In genomic region chr17:78246634-78247383, GRCm38 (mm10) we compare ENCODE assay signal across 8 mouse cellular contexts. TPM values are rescaled to one million over a fixed set of nuclear protein-coding genes. Genes with fewer than 3 reads are reported as not detected.
A peak's percentile ranks its signal among the peaks of the same experiment; 100 is the strongest.
DNase-seq lines count a peak whose midpoint lies in the region; ATAC-seq and TF ChIP-seq lines count a peak whose summit lies in the region.

No protein-coding gene starts in this region.

- intact Hi-C loops in gastrocnemius, adult 2 months (cut with DNase I), result loop anchor here (5.0 kb wide), 1 partner anchor 35 kb away; no protein-coding TSS in a partner anchor

- peak; percentile 34; the same call in 1 of the 2 replicates for ATAC-seq in stomach, embryonic 14.5 days (ENCODE audit: insufficient number of reproducible peaks, insufficient read depth, low FRiP score, low read depth)
- ATAC-seq in stomach, postnatal 0 days (ENCODE audit: low FRiP score, low TSS enrichment), result no peak
- ATAC-seq in liver, embryonic 16.5 days (ENCODE audit: low read depth), result peak; percentile 38

- H3K9ac ChIP-seq in stomach, embryonic 14.5 days (replicated peaks; ENCODE audit: low read depth, low read length), result no peak overlapping the region
- no peak overlapping the region for H3K9ac ChIP-seq in stomach, postnatal 0 days (ENCODE audit: low read length)
- H3K9ac ChIP-seq in liver, embryonic 16.5 days (ENCODE audit: low read depth, low read length), result no peak overlapping the region

- no peaks in the 10 kb centered on the region for H3K9me3 ChIP-seq in stomach, embryonic 14.5 days (ENCODE audit: control insufficient read depth, low read depth, low read length)
- no peaks in the 10 kb centered on the region for H3K9me3 ChIP-seq in stomach, postnatal 0 days (ENCODE audit: control insufficient read depth, low read length)
- H3K9me3 ChIP-seq in liver, embryonic 16.5 days (replicated peaks; ENCODE audit: control insufficient read depth, low read length), result no peaks in the 10 kb centered on the region

- peak overlapping the region; percentile 74 for H3K27ac ChIP-seq in gastrocnemius, adult 2 months
- 0 out of 2 replicates have a peak overlapping the region, but pooled peaks have one; percentile 6 for H3K27ac ChIP-seq in stomach, embryonic 14.5 days (ENCODE audit: low read length)
- H3K27ac ChIP-seq in stomach, postnatal 0 days (replicated peaks), result no peak overlapping the region
- H3K27ac ChIP-seq in liver, embryonic 16.5 days (ENCODE audit: low read length), result no peak overlapping the region

- peaks cover 19% of the 10 kb centered on the region; the same call in 1 of the 2 replicates for H3K4me1 ChIP-seq in stomach, embryonic 14.5 days (ENCODE audit: control insufficient read depth, insufficient read depth, low read length)
- no peaks in the 10 kb centered on the region for H3K4me1 ChIP-seq in stomach, postnatal 0 days (replicated peaks; ENCODE audit: control insufficient read depth, insufficient read depth)
- H3K4me1 ChIP-seq in liver, embryonic 16.5 days (ENCODE audit: control insufficient read depth, low read depth, low read length), result peaks cover 6% of the 10 kb centered on the region

- no peak for TF ChIP-seq EP300 in stomach, postnatal 0 days (optimal IDR thresholded peaks at IDR 0.05)

- no peak overlapping the region for H3K4me2 ChIP-seq in stomach, embryonic 14.5 days (replicated peaks; ENCODE audit: low read depth, low read length)
- H3K4me2 ChIP-seq in stomach, postnatal 0 days (replicated peaks; ENCODE audit: low read depth), result no peak overlapping the region
- no peak overlapping the region for H3K4me2 ChIP-seq in liver, embryonic 16.5 days (ENCODE audit: low read depth, low read length)

- H3K4me3 ChIP-seq in gastrocnemius, adult 2 months, result no peak overlapping the region; the same call in 1 of the 2 replicates
- H3K4me3 ChIP-seq in stomach, embryonic 14.5 days (ENCODE audit: low read depth, low read length), result no peak overlapping the region
- no peak overlapping the region for H3K4me3 ChIP-seq in stomach, postnatal 0 days (ENCODE audit: low read depth, low read length)
- H3K4me3 ChIP-seq in liver, embryonic 16.5 days (ENCODE audit: low read depth, low read length), result no peak overlapping the region

- H3K36me3 ChIP-seq in stomach, embryonic 14.5 days (ENCODE audit: control insufficient read depth, insufficient read depth, low read length), result no peaks in the 10 kb centered on the region
- H3K36me3 ChIP-seq in stomach, postnatal 0 days (ENCODE audit: control insufficient read depth, insufficient read depth, low read length), result no peaks in the 10 kb centered on the region
- H3K36me3 ChIP-seq in liver, embryonic 16.5 days (ENCODE audit: control insufficient read depth, insufficient read depth), result no peaks in the 10 kb centered on the region

- 63% methylated on average over 11 of the region's 11 CpGs for WGBS in stomach, embryonic 14.5 days
- WGBS in stomach, postnatal 0 days, result 62% methylated on average over 11 of the region's 11 CpGs
- 38% methylated on average over 11 of the region's 11 CpGs for WGBS in liver, embryonic 16.5 days (ENCODE audit: insufficient replicate concordance)

- TF ChIP-seq CTCF in gastrocnemius, adult 2 months (IDR thresholded peaks at IDR 0.05), result no peak
- no peak for TF ChIP-seq CTCF in stomach, postnatal 0 days (IDR thresholded peaks at IDR 0.05; ENCODE audit: low read depth)

- DNase-seq in gastrocnemius, adult 2 months, result no peak
- DNase-seq in gastrocnemius, postnatal 10 days, result no peak
- DNase-seq in stomach, postnatal 0 days (ENCODE audit: low spot score), result no peak
- DNase-seq in embryo, embryonic 9.5 days (ENCODE audit: extremely low spot score), result no peak
- DNase-seq in left cerebral cortex, adult 9 months (ENCODE audit: low spot score in 2 of 2), result no peak
- DNase-seq in thymus, postnatal 0 days (ENCODE audit: low spot score), result no peak

- no peaks in the 10 kb centered on the region for H3K27me3 ChIP-seq in stomach, embryonic 14.5 days (ENCODE audit: control insufficient read depth, insufficient read depth, low read length)
- no peaks in the 10 kb centered on the region for H3K27me3 ChIP-seq in stomach, postnatal 0 days (ENCODE audit: control insufficient read depth, insufficient read depth, low read length)
- H3K27me3 ChIP-seq in liver, embryonic 16.5 days (ENCODE audit: control insufficient read depth, insufficient read depth, low read depth, low read length), result no peaks in the 10 kb centered on the region

RNA-seq across cellular contexts. Expression of gene Crim1, which starts 46.8 kb away (rescaled TPM):
- total RNA-seq in gastrocnemius, adult 2 months (2021), result 10 to 100 TPM; 37.5 to 46.3 TPM
- total RNA-seq in gastrocnemius, postnatal 10 days (2021), result 10 to 100 TPM; 19.8 to 22.5 TPM
- 4.9 and 7.4 TPM in 2 replicates for polyA plus RNA-seq in stomach, embryonic 14.5 days (2014; fragmentation: Nextera tagmentation; extraction: Ambion mirVana)
- polyA plus RNA-seq in stomach, postnatal 0 days (2015; fragmentation: Nextera tagmentation; extraction: Ambion mirVana), result 4.3 and 5.1 TPM in 2 replicates
- 0.41 and 0.63 TPM in 2 replicates for polyA plus RNA-seq in liver, embryonic 16.5 days (2015; fragmentation: Nextera tagmentation; extraction: Ambion mirVana)
- polyA plus RNA-seq in thymus, postnatal 0 days (2015; fragmentation: Nextera tagmentation; extraction: Ambion mirVana), result 2.2 and 2.4 TPM in 2 replicates

Comparison
In these comparisons a context has a peak if more than half of its experiments do, and no peak if none do; other contexts are left out.
1. H3K27ac ChIP-seq: peak in gastrocnemius, adult 2 months (single experiment) and stomach, embryonic 14.5 days (single experiment); none in stomach, postnatal 0 days (single experiment) and liver, embryonic 16.5 days (single experiment).